Mouse (Mus musculus) cortical plate, adult 2 months (tissue): ENCODE data around the gene Map3k9. TPM values are rescaled to one million over a fixed set of nuclear protein-coding genes. Genes with fewer than 3 reads are reported as not detected.
A peak's percentile ranks its signal among the peaks of the same experiment; 100 is the strongest.

Source experiments
- H3K27ac ChIP-seq: fragments of 200-500 bp; 2 replicates; pipeline ENCODE4 v1.5.1; 2012; ENCODE audit warnings: low read length, control low read depth, inconsistent platforms; ENCODE audit not compliant: insufficient read depth
- H3K4me1 ChIP-seq: fragments of 200-500 bp; 2 replicates; pipeline ENCODE4 v1.6.1; 2011; ENCODE audit warnings: low read length; ENCODE audit not compliant: control insufficient read depth, insufficient read depth
- H3K4me3 ChIP-seq: fragments of 200-500 bp; 2 replicates; pipeline ENCODE4 v1.5.1; 2011; ENCODE audit warnings: mild to moderate bottlenecking, low read length, control low read depth; ENCODE audit not compliant: insufficient read depth
- CTCF ChIP-seq: fragments of 200-500 bp; IDR thresholded peaks from 2 replicates; pipeline ENCODE4 v1.5.1; 2011; ENCODE audit warnings: mild to moderate bottlenecking, control low read depth, low read length; ENCODE audit not compliant: insufficient read depth; ENCODE audit errors: extremely low read depth
- POLR2A ChIP-seq: fragments of 200-500 bp; IDR thresholded peaks from 2 replicates; pipeline ENCODE4 v1.6.1; 2011; ENCODE audit warnings: mild to moderate bottlenecking, low read length, control low read depth; ENCODE audit not compliant: insufficient read depth; ENCODE audit errors: extremely low read depth
- polyA plus RNA-seq: library from polyadenylated mRNA; depleted of rRNA; stranded (reverse); fragments of >200 nt; gene quantifications from 2 replicates; pipeline ENCODE4 v1.2.3, GENCODE M21; 2012

Gene Map3k9
- polyA plus RNA-seq, 1 experiment = 18.3 TPM

DNA sequence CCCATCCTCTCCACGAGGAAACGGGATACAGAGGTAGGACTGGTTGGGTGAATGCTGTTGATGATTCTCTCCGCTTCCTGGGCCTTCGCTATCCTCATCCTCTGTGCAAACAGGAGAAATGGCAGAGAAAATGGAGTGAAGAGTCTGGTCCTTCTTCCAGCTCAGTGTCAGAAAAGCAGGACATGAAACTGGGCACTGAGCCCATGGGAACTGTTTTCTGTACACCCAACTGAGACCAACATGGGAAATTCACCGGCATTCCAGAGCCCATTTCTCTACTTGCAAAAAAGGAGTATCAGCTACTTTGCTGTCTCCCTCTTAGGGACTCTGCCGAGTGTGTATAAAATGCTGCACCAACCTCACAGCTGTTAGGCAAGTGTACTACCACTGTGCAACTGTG, 56.2 kb downstream of the Map3k9 start:
- H3K4me1 ChIP-seq = no peaks in the 10 kb centered on the region
- H3K4me3 ChIP-seq = no peak overlapping the region
- H3K27ac ChIP-seq = no peak overlapping the region
- no peak for TF ChIP-seq POLR2A
- TF ChIP-seq CTCF = no peak

DNA sequence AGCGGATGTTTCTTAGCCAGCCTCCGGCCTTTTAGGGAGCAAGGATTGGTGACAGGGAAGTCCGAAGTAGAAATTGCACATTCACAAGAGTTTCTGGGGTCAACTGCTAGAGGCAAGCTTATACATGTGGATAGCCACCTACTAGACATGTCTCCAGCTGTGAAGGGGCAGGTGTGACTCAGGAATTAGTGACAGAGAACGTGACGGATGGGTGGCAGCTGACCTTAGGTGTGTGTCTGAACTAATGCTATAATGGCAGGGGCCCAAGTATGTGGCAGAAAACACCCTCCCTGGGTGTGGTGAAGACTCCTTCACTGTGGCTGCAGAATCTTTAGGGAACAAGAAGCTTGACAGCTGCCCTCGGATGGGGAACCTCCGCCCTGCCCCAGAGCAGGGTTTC, 57.6 kb downstream of the Map3k9 start:
- H3K4me3 ChIP-seq = no peak overlapping the region
- no peaks in the 10 kb centered on the region for H3K4me1 ChIP-seq
- no peak overlapping the region for H3K27ac ChIP-seq
- TF ChIP-seq CTCF = no peak
- no peak for TF ChIP-seq POLR2A

DNA sequence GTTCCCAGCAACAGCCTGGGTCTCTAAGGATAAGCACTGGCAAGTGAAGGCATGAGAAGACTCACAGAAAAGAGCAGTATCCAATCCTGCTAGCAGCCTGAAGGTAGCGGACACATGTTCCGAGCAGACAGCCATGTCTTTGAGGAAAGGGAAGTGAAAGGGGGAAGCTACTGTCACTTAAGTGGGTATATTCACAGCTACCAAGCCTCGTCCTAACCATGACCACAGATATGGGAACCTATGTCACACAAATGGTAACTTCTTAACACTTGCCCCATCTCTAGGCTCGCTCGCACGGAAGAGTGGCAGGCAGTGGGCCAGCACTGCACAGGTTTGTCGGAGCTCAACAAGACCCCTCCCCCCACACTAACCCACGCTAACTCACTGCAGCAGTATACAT, 61.3 kb downstream of the Map3k9 start:
- no peak for TF ChIP-seq POLR2A
- peak overlapping the region; percentile 60; the same call in 1 of the 2 replicates for H3K27ac ChIP-seq
- no peak overlapping the region for H3K4me3 ChIP-seq
- H3K4me1 ChIP-seq = no peaks in the 10 kb centered on the region

DNA sequence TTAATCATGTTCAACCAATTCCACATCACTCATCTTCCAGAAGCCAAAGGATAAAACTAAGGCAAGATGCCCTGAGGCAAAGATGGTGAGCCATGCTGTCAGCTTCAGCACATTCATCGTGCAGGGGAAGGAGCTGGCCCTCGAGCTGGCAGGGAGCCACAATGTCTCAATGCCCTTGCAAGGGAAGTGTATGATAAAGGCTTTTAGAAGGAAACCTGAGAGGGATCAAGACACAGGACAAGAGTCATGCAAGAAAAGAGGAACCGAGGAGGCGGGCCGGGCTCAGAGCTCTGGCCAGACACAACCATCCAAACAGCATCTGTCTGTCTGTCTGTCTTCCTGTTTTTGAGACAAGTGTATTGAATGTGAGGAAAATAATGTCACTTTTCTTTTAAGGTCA, 61.8 kb downstream of the Map3k9 start:
- TF ChIP-seq POLR2A (no peak), CTCF (no peak)
- Histone ChIP-seq H3K4me1 (no peaks in the 10 kb centered on the region), H3K27ac (peak overlapping the region; percentile 60; the same call in 1 of the 2 replicates), H3K4me3 (no peak overlapping the region)

DNA sequence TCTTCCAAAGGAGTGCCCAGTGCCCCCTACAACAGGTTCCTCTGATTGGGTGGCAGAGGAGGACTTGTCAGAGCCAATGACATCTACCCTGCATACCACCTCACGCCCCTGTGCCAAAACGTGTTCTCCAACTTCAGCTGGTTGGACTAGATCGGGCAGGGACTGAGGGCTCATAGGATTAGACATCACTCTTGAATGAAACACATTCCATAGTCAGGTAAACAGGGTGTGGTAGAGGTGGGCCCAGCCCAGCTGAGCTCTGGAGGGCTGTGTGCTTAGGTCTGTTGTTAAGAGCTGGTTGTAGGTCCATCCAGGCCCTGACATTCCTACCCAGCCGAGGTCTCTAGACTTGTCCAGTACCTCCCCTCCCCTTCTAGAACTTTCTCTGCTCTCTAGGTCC, 68.4 kb downstream of the Map3k9 start:
- no peaks in the 10 kb centered on the region for H3K4me1 ChIP-seq
- H3K27ac ChIP-seq = no peak overlapping the region
- no peak for TF ChIP-seq POLR2A
- TF ChIP-seq CTCF = no peak
- no peak overlapping the region for H3K4me3 ChIP-seq

DNA sequence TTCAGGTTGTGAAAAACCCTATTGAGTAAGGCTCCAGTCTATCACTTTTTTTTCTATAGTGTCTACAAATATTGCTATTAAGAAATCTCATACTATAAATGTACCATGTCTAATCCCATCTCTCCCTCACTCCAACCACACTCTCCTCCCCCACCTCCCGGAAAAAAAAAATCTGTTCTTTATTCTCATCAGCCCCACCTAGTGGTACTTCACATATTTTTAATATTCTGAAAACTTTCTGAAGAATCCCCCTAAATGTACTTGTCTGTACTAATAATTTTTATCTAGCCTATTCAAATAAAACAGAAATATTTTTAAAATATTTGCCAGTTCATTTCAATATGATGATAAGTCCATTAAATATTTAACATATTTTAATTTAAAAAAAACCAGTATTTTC, 78.1 kb downstream of the Map3k9 start:
- TF ChIP-seq CTCF = no peak
- TF ChIP-seq POLR2A = no peak
- no peak overlapping the region for H3K4me3 ChIP-seq
- no peak overlapping the region for H3K27ac ChIP-seq
- no peaks in the 10 kb centered on the region for H3K4me1 ChIP-seq

DNA sequence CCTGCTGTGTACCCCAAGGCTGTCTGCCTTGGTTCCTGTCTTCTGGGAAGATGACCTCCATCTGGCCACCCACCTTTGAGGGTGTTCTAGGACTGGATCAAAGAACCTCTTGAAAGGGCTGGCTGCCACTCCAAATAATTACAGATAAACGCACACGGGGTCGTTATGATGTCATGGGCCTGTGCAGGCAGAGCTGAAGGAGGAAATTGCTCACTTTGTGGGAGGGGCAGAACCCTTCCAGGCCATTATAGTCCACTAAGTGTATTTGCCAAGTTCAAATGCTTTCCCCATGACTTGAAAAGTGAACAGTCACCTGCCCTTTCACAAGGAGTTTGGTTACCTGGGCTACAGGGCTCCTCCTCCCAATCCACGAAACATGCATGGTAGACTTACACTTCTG, 83.0 kb downstream of the Map3k9 start:
- no peaks in the 10 kb centered on the region for H3K4me1 ChIP-seq
- H3K4me3 ChIP-seq = no peak overlapping the region
- H3K27ac ChIP-seq = no peak overlapping the region
- TF ChIP-seq CTCF (no peak), POLR2A (no peak)

DNA sequence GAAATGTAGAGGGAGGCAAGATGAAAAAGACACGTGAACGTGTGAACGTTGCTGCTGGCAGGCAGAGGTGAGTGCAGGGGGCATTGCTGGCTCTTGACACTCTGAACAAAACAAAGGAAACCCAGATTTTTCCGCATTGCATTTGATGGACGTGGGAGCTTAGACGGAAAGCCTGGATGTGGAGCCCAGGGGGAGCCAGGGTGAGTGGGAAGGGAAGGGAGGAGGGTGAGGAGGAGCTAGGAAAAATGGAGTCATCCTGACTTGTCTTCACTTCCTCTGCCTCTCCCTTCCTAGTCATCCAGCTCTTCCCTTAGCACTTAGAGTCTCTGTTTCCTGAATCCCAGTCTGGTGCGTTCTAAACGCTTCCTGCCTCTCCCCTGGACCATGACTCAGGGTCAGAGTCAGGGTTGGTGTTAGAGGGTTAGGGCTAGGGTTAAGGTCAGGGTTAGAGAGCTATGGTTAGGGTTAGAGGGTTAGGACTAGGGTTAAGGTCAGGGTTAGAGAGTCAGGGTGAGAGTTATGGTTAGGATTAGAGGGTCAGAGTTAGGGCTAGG, 89.7 kb downstream of the Map3k9 start:
- H3K27ac ChIP-seq = no peak overlapping the region
- TF ChIP-seq CTCF = no peak
- TF ChIP-seq POLR2A = no peak
- H3K4me3 ChIP-seq = no peak overlapping the region
- H3K4me1 ChIP-seq = no peaks in the 10 kb centered on the region

DNA sequence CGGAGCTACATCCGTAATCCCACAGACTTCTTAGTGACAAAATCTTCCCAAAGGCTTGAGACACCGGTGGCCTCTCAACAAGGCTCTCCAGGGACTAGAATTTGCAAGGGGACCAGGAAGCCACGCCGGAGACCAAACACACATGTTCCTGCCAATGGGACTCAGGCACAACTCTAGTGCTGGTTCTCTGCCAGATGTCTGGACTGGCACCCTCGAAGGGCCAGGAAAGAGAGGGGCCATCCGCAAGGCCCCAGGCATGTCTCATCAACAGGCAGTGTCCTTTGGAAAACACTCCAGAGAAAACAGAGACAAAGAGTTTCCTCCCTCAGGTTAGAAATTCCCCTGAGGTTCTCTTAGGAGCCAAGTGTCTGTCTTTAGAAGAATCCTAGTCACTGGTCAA, 90.2 kb downstream of the Map3k9 start:
- Histone ChIP-seq H3K4me1 (no peaks in the 10 kb centered on the region), H3K4me3 (no peak overlapping the region), H3K27ac (no peak overlapping the region)
- TF ChIP-seq CTCF = no peak
- no peak for TF ChIP-seq POLR2A

DNA sequence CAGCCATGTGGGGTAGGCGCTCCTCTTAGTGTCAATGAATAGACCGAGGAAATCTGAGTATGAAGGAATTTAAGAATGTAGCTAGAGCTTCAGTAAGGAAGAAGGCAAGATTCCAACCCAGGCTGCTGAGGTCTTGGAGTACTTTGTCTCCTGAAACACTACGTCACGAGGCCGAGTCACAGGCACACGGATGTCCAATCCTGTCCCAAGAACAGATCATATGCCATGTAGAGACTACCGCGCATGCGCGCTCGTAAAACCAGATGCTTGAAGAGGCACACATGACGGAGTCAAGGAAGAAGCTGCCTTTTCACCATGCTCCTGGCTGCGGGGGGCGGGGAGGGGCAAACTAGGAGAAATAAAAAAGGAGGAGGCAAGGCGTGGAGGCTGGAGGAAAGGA, 90.9 kb downstream of the Map3k9 start:
- H3K4me3 ChIP-seq = no peak overlapping the region
- TF ChIP-seq CTCF (no peak), POLR2A (no peak)
- no peak overlapping the region for H3K27ac ChIP-seq
- H3K4me1 ChIP-seq = no peaks in the 10 kb centered on the region

DNA sequence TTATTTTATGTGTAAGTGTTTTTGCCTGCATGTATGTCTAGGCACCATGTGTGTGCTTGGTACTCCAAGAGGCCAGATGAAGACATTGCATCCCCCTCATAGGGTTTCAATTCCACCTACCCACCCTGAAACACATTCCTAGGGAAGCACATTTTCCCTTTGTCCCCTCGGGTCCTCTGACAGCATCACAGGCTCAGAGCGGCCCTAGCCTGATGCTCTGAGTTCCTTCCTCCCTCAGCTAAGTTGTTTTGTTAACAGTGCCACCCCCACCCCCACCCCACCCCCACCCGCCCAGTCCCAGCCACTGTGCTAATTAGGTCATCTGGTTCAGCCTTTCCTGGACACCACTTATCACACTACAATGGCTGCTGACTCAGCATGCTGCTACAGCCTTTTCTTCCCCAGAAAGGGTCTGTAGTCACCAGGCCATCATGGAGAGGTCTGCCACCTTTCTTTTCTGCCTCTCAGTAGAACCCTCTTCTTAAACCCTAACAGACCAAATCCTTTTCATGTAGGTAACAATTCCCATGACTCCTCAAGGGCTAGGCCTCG, 91.4 kb downstream of the Map3k9 start:
- no peak for TF ChIP-seq POLR2A
- no peak for TF ChIP-seq CTCF
- no peaks in the 10 kb centered on the region for H3K4me1 ChIP-seq
- H3K4me3 ChIP-seq = no peak overlapping the region
- H3K27ac ChIP-seq = no peak overlapping the region
